Mouse (Mus musculus) lung, adult 18-20 months (tissue): ENCODE results near the gene Arhgap9.

Experiments
- DNase-seq, 2 experiments: peaks; one replicate each; pipeline ENCODE4 v3.0.0; 2022; ENCODE audit warnings: mixed read lengths in 2 of 2

Arhgap9 gene

DNA sequence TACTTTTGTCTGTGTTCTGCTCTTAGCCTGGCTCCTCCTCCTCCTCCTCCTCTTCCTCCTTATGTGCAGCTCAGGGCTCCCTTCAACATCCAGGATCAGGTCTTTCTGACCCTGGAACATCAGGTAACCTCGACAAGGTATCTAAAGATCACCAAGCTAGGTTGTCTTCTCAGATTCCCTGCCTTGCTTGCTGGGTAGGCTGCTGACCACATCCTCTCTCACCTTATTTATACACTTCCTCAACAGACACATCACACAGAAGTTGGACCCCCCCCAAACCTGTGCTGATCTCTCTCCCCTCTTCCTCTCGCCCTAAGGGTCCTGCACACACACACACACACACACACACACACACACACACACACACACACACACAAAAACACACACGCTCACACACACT is at the start of gene Arhgap9:
Arhgap9 (plus strand) TSS at position 344 of the 400 bp plus-strand sequence.
- DNase-seq, result no peak

DNA sequence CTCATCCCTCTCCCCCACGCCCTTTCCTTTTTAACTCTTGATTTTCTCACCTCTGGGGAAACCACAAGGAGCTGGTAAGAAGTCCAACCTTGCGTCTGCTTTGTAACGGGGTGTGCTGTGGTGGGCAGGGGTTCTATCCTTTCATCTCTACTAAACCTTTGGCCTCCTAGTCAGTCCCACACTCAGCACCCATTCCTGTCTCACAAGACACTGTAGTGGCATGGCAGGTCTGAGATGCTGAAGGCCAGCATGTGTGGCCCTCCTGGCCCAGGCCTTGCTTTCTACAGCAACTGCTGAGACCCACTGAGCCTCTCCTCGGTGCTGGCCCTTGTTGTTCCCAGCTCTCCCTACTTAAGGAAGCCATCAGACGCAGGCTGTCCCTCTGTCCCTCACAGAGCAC is 49.4 kb upstream of the Arhgap9 start:
- DNase-seq, result no peak

DNA sequence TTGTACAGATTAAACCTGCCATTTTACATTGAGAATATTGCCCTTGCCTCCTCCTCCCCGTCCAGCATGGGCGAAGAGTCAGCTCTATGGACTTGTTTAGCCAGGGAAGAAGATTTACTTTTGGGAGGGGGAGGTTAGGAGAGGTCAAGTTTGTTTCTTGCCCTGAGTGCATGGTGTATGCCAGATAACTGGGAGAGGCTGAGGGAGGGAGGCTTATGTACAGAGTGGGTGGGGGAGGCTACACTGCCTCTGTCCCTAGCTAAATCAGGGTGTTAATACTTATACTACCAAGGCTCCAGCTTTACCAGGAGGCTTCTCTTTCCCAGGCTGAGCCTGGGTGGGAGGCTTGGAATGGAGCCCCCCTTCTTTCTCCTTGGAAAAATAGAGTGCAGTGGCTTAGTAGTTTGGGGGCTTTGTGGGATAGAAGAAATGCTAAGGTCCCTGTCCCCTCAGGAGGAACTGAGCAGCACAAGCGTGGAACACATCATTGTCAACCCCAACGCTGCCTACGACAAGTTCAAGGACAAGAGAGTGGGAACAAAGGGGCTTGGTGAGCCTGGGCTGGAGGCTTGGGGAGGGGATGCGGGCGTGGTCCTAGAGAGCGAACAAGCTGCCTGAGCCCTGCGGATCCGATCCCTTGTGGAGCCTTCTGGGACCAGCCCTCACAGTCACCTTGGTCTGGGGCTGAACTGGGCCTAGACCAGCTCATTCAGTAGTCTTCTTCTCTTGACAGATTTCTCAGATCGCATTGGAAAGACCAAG is 47.3 kb upstream of the Arhgap9 start:
- DNase-seq, result no peak

DNA sequence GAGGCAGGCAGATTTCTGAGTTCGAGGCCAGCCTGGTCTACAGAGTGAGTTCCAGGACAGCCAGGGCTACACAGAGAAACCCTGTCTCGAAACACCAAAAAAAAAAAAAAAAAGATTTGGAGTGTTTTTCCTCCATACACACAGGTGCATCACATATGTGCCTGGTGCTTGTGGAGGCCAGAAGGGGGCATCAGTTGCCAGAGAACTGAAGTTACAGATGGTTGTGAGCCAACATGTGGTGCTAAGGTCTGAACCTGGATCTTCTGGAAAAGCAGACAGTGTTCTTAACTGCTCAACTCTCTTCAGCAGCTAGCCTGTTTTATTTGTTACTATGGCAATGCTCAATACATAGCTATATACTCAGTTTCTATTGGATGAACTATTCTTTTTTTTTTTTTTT is 42.0 kb upstream of the Arhgap9 start:
- no peak for DNase-seq

DNA sequence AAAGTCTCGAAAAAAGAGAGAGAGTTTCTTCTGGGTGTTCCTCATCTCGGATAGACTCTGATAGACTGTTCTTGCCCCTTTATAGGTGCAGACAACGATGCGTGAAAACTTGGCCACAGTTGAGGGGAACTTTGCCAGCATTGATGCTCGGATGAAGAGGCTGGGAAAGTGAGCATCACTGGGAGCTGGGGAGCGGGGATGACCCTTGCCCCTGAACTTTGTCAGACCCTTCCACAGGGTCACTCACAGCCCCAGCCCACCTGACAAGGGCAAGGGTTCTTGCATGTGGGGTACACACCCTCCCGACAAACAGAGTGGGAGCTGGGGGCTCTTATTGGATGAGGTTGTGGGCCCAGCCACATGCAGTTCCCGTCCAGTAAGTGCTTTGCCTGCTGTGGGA is 40.4 kb upstream of the Arhgap9 start:
- DNase-seq, result no peak

DNA sequence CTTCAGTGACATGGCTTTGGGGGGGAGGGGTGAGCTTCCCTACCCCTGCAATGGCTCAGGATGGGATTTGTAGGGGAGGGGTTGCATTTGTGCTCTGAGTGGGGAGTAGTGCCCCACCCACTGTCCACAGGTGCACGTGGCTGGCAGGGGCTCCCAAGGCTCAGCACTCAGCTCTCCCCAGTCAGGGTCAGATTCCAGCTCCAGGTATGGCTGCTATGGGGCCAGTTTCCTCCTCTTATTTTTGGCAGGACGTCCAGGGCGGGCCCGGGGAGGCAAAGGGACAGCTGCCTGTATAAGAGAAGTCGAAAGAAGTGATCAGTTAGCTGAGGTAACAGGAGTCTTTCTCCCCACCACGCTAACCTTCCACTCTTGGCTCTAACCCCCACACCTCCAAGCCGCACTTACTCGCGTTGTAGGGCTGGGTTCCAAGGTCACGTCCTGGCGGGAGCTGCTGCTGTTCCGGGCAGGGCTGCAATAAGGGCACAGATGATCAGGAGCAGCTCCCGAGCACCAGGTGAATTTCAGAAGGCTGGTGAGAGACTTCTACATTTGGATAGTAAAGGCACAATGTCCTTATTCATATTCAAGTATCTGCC is 39.0 kb upstream of the Arhgap9 start:
- no peak for DNase-seq

DNA sequence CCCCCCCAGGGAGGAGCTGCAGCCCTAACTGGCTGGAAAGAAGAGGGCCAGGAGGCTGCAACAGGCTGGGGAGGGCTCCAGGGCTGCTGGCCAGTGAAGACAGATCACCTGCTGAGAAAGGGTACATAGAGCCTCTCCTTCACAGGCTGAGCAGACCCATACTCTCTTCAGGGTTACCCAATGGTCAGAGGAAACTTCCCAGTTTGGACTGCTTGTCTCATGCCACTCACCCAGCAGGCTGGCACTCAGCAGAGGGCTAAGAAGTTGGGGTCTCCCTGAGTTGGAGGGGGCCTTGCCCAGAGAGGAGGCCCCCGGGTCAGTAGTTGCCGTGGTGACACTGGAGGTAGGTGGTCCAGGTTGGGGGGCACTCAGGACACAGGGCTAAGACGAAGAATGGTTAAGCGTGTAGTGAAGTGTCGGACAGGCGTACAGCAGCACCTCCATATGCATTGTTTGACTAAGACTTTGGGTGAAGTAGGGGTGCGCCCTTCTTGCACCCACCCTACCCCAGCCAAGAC is 37.6 kb upstream of the Arhgap9 start:
- no peak for DNase-seq

DNA sequence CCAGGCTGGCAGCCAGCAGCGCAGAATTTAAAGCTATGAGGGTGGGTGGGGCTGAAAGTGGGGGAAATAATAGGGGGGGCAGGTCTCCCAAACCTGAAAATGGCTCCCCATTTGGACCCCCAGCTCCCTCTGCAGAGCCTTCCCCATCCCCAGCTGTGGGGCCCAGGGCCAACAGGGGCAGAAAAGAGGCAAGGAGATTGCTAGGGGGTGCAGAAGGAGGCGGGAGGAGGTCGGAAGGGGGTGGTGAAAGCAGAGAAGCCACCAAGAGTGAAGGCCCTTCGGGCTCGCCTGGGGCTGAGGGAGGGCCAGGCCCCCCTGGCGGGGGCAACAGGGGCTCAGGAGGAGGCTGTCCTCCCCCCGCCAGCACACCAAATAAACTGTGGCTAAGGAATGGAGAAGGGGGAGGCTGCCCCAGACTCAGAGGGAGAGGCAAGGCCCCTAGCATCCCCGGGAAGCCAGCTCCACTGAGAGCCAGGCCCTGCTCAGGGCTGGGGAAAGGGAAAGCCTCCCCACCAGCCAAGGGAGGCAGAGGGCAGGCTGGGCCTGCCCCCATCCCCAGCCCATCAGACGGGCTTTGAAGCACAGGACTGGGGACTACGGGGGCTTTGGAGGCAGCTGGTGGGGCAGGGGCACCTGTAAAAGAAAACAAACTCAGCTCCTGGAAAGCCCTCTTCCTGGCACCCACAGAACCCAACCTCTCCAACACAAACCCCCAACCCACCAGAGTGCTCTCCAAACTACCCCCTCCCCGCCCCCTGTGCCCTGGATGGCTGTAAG is 36.9 kb upstream of the Arhgap9 start:
- no peak for DNase-seq

DNA sequence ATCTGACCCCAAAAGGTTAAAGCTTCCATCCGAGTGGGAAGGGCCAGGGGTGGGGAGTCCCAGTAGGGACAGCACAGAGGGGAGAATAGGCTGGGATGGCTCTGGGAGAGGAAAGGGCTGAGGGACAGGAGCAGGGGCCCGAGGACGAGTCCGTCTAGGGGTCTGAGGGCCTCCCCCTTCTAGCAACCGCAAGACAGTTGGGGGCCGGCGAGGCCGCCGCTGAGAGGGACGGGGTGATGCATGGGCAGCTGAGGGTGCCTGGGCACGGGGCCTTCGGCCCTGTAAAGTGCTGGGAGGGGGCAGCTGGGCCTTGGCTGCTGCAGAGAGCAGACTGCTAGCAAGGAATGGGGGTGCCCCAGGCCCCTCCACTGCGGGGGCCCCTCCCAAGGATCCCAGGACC is 36.1 kb upstream of the Arhgap9 start:
- no peak for DNase-seq

DNA sequence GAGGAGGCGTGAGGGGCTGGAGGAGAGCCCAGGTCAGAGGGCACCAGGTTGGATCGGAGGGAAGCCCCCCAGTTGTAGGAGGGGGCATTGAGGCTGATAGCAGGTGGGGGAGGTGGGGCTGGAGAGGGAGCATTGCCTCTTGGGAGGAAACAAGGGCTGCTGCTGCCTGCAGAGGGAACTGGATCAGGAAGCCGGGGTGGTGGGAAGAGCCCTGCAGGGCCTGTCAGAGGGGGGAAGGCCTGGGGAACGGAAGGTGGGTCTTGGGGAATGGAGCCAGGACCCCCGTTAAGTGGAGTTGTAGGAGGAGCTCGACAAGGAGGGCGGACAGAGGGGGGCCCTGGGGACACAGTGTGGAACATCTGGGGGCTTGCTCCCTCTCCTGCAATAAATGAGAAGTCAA is 35.6 kb upstream of the Arhgap9 start:
- DNase-seq, result no peak

DNA sequence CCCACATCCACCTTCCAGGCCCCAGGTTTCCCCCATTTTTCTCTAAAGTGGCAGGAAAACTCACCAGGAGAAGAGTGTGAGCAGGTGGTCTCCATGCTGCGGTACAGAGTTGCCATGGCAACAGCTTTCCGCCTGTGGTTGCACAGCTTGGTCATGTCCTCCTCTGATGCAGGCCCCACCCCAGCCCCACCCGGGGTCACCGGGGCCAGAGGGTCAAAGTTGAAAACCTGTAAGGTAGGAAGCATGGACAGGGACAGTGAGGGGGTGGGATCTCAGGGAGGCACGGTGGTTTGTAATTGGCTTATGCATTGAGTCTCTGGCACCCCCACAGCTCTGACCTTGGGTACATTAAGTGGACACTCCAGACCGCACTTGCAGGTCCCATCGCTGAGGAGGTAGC is 35.0 kb upstream of the Arhgap9 start:
- no peak for DNase-seq

DNA sequence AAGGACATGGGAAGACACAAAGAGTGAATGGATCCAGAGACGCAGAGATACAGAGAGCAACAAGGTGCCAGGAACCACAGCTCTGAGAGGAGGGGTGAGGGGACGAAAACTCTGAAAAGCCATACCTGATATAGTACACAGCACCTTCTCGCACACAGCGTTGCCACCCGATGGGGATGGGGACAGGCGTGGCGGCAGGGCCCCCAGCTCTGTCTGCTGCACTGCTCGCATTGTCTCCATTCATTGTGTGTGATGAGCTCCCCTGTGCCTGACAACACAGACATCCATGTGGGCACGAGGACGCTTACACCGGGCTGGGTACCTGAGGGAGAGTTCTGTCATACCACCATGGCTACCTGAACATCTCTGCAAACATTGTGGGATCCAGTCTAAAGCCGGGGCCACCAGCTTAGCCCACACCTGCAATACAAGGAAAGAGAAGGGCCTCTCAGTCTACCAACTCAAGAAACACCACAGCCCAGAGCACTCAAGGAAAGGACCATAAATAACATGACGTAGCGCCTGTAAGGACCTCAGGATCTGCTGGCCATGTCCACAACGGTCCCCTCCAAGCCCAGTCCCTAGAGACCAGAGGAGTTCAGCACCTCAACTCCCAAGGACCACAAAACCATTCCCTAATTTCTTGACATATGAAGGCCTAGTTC is 34.4 kb upstream of the Arhgap9 start:
- DNase-seq, result no peak

DNA sequence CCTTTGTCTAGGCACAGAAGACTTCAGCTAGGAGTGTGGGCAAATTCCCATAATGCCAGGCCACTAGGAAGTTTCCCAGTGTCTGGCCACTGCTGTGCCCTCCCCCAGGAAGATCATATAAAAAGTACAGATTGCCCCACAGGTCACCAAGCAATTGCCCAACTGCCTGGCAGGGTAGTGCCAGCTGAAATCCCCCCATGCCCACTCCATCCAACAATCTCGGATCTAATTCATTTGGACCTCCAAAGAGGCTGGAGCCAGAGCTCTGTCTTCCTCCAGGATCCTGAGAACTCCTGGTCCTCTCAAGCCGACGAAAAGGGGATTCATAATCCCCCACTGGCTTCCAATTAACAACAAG is 33.8 kb upstream of the Arhgap9 start:
- peak; percentile 25 to 32 for DNase-seq

DNA sequence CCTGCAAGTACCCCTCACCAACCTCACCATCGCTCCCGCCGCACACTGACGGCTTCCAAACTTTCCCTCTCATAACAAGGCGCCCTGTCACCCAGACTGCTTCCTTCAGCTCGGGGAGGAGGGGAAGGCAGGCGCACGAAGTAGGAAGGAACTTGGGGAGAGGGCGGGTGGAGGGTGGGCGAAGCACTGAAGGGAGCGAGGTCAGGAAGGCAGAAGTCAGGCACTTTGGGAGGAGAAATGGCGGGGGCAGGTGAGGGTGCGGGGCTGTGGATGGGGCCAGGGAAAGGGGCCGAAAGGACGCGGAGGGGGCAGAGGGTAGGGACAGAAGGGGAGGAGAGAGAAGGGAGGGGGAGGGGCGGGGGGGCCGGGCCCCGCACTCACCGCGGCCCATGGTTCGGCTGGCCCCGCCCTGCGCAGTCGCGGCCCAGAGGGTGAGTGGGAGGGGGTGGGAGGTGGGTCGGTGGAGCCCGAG is 33.4 kb upstream of the Arhgap9 start:
- peak; percentile 63 to 65 for DNase-seq

DNA sequence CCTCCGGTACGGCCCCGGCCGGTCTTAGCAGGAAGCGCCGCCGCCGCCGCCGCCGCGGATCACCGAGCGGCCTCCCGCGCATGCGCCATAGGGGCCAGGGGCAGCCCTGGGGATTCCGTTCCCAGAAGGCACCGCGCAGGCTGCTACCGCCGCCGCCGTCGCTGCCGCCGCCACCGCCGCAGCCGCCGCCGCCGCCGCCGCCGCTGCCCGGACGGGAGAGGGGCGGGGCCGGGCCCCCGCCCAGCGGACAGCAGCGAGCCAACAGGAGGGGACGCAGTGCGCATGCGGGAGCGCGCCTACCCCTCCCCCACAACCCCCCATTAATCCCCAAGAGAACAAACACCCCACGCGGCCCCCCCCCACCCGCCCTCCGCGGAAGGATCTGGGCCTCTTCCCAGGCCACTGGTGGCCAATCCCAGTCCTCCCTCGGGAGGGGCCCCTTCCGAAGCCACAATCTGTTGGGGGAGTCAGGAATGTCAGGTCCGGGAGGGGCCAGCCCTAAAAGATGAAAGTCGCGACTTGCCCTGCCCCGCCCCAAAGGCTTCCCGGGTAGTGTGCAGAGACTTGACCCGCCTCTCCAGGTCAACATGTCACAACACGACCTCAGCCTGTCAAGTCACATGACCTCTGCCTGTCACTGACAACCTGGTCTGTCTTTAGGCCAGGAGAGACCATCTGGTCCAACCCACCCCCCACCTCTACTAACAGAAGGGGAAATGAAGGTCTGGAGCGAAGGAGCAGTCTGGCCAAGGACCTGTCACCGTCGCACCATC is 32.8 kb upstream of the Arhgap9 start, which contains the start of gene Mbd6:
Mbd6 (minus strand) TSS at position 219 of the 773 bp plus-strand sequence.
- peak; percentile 94 to 96 for DNase-seq

DNA sequence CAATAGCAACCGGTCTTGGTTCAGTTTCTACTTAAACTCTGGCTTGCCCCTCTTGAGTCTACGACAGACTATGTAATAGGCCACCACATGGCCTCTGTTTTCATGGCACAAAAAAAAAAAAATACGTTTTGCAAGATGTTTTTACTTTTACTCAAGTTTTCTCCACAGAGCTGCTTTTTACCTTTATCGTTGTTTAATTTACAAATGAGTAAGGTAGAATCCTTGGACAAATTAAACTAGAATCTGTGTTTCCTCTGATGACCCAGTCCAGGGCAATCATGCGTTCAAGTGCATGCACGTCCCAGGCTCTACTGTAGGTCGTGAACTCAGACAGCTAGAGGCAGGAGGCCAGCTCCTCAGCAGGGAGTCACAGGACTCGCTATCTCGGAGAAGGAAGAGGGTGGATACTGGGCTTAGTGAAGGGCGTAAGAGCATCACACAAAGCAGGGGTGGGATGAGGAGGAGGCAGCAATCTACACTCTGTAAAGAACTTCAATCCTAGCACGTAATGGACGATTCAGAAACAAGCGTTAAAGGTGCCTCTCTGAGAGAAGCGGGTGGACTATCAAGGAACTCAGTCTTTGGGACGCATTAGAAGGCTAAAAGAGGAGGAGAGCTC is 32.1 kb upstream of the Arhgap9 start:
- DNase-seq, result peak; percentile 68 to 71

DNA sequence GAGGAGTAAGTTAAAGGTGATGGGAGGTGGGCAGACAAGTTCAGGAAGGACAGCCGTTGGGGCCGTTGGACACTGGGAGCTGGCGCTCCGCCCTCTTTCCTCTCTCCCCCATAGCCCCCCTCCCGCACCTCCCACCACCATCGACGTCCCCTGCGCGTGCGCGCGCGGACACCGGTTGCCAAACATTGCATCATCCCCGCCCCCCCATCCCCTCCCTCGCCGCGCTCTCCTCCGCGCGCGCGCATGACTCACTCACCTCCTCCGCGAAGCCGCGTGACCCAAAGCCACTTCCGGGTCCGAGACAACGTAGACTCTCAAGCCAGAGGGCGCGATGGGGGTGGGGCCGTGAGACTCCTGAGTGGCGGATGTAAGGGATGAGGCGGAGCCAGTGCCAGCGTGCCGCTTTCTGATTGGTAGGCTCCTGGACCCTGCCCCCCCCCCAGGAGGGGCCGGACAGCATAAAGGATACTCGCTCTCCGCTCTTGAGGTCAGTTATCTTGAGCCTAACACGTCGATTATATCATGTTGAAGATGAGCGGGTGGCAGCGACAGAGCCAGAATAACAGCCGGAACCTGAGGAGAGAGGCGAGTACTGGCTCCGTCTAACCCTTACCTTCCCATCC is 31.3 kb upstream of the Arhgap9 start:
- DNase-seq, result peak; percentile 100

DNA sequence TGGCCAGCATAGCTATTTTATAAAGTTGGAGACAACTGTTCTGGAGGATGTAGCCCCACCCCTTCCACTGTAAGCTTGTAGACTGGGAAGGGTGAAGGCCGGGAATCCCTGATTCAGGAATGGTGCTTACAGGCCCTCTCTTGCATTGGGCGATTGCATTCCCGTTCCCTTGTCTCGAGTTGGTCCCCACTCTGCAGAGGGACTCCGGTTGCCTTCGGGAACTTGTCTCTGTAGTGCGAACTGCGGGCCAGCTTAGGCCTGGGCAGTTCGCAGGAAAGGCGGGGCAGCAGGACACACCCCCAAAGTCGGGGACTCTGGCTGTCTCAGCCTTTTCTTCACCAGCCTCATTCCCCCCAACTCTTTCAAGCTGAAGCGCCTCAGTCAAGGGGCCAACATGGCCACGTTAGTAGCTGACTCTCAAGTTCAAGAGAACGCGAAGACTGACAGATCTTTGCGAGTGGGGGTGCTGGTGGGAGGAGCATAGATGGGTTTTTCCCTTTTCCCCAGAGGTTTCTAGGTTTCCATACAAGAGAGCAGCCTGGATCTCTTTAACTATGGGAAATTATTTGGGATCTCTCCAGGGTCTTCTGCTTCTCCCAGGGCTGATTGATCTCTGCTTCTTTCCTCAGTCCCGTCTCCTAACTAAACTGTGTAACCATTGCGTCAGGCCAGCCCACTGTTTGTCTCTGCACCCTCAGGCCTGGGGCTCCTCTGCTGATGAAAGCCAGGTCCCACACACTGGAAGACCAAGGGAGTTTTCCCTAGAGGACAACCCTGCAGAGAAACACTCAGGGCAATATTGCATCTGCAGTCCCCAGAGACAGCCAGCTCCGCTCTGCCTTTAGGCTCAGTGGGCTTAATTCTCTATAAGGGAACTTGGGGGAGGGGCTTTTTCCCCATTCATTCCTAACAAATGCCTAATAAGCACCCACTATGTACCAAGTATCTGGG is 30.6 kb upstream of the Arhgap9 start:
- peak; percentile 64 to 68 for DNase-seq

DNA sequence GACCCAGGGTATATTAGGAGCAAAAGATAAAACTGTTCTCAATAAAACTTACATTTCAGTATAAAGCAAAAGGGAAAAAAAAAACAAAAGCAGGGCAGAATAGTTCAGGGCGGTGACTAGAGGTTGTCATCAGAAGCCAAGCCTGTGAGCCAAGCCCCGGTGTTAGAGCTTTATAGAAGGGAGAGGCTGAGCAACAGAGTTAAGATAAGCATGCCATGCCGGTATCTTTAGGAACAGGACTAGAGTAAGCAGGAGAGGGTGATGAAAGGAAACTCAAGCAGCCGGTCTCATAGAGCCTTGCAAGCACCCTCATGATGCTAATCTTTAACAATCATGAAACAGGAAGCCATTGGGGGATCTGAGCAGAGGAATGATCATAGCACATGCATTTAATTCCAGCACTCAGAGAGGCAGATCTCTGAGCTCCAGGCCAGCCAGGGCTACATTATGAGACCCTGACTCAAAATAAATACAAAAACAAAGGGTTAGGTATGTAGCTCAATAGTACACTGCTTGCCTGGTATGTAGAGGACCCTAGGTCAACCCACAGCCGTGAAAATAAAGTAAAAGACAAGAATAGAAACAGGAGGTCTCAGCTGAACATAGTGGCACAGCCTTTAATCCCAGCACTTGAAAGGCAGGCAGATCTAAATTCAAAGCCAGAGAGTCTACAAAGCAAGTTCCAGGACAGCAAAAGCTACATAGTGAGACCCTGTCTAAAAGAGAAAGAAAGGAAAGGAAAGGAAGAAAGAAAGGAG is 29.7 kb upstream of the Arhgap9 start:
- DNase-seq, result no peak
